Mouse (Mus musculus) megakaryocyte, adult 5-6 weeks (primary cell): ENCODE results near the gene Ccr9. TPM values are rescaled to one million over a fixed set of nuclear protein-coding genes. Genes with fewer than 3 reads are reported as not detected.
A peak's percentile ranks its signal among the peaks of the same experiment; 100 is the strongest.
"Not testable (repeated sequence)": the region's sequence is repeated elsewhere in the genome, so short reads cannot be mapped to it uniquely, and the experiment has no call there.

Experiments used
- ATAC-seq: 2 replicates; pipeline ENCODE4 v1.8.0; 2016; ENCODE audit warnings: mild to moderate bottlenecking, inconsistent platforms; ENCODE audit not compliant: poor library complexity, severe bottlenecking
- total RNA-seq, 2 experiments: library from RNA; stranded (forward) in 1 of 2; stranded (reverse) in 1 of 2; fragments of 153-499, 151-499 nt in 1 of 2; fragments of 221-1000, 200-1000 nt in 1 of 2; gene quantifications; 2 replicates each; pipeline versions ENCODE4 v1.2.3 to v1.2.4; 2015 to 2017

The Ccr9 gene
- total RNA-seq (2015) (0.78 and 1.4 TPM in 2 replicates), total RNA-seq (2017) (1.1 and 1.4 TPM in 2 replicates)

GRCm38 (mm10) chr9:123678327-123679105, at the start of gene Ccr9, which contains the start of gene Slc6a20a:
Gene Ccr9, plus strand, starts transcription at chr9:123678439.
Gene Slc6a20a, minus strand, starts transcription at chr9:123678885.
- ATAC-seq = peak; percentile 52

DNA sequence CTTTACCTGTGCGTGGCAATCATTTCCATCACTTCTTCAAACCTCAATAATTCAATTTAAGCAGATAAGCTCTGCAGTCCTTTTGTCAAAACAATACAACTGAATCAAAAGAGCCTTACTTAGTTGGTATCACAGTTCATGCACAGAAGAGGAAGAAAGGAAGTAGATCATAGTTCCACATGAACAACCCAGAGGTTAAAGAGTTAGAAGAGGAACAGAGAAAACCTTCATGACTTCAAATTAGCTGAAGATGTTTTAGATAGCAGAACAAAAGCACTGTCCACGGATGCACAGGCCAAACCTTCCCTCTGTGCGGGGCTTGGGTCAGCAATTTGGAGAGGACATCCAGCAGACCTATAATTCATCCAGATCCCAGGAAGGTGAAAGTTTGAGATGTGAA, 46.6 kb upstream of the Ccr9 start:
- ATAC-seq = peak; percentile 45

DNA sequence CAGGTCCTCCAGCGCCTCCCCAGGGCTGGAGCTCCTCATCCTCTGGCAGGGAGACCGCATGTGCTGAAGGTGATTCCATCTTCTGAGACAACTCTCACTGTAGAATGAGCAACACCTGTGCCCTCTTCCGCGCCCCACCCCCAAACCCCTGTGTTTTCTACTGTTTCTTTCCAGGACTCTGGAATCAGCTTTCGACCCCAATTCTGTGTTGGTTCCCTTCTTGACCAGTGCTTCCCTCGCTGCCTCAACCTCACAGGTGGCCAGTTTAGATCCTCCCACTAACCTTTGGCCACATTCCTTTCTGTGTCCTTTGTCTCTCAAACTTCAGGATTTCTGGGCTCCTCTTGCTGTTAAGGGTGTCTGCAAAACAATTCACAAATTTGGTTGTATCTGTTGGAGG, 46.0 kb upstream of the Ccr9 start, which contains the start of gene Slc6a20b:
Slc6a20b (minus strand) TSS at position 285 of the 400 bp plus-strand sequence.
- ATAC-seq = no peak

GRCm38 (mm10) chr9:123632993-123633392, 45.2 kb upstream of the Ccr9 start:
- ATAC-seq = no peak

- no peak for ATAC-seq
Observed at GRCm38 (mm10) chr9:123636771-123637170, 41.5 kb upstream of the Ccr9 start.

DNA sequence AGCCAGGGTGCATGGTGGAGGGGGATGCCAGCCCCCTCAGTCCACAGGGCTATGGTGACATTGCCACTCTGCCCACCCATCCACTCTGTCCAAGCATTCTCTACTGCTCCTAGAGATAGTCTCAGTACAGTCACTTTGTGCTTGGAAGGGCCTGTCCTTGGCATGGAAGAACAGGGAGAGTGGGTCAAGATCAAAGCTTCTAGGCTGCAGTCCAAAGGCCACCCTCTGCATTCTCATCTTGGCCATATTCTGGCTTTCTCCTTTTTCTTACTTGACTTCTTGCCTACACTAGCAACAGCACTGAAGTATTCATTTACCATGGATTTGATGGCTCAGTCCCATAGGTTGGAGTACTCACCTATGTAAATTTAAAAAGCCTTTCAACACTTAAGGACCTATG, 40.0 kb upstream of the Ccr9 start:
- ATAC-seq = no peak

DNA sequence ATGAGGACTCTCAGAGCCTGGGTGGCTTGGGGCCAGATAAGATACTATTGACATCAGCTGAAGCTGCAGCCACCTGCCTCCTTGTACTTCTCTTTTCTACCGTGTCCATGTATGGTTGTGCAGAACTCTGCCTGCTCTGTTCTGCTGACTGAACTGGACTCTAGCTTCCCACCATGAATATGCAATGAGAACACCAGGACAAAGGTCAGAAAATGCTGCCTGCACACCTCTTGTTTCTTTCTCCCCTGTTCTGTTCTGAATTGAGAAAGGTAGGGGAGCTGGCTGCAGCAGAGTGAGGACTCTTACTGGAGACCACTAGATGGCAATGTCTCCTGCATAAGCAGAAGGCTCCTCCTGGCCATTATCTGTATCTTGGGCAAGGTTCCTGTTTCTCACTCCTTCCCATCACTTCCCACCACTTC, 39.6 kb upstream of the Ccr9 start:
- peak; percentile 81 for ATAC-seq

DNA sequence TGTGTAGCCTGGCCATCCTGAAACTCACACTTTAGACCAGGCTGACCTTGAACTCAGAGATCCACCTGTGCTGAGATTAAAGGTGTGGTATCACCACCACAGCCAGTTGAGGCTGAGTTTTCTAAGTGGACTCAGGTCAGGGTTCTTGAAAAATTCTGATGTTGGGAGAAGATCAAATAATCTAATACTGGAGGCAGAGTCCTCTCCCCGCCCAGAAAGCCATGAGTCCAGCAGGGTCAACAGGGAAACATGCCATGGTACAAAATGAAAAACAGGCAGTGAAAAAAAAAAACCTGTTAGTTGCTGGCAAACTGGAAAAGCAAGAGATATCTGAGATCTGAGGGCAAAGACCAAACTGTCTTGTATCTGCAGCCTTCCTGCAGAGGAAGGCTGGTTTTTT, 38.1 kb upstream of the Ccr9 start:
- ATAC-seq = no peak

DNA sequence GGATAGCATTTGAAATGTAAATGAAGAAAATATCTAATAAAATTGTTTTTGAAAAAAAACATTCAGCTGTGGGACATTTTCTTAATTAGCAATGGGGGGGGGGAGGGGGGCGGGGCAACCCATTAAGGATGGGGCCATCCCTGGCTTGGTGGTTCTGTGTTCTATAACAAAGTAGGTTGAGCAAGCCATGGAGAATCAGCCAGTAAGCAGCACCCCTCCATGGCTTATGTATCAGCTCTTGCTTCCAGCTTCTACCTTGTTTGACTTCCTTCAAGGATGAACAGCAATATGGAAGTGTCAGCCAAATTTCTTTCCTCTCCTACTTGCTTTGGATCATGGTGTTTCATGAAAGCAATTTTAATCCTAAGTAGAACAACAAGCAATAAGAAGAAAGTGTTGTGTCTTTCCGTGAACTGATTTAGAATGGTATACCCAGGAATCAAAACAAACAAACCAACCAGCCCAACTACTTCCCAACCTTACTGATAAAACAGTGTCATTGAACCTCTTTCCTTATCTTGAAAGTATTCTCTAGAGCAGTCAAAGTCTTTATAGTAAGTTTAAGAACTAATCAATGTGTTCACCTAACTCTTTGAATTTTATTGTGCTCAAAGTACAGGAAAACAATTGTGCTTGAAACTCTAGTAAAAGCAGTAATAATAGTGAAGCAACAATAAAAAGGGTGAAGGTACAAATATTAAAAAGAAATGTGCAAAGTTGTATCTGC, 28.3 kb upstream of the Ccr9 start:
- no peak for ATAC-seq

GRCm38 (mm10) chr9:123651369-123651768, 26.9 kb upstream of the Ccr9 start:
- ATAC-seq = no peak

GRCm38 (mm10) chr9:123657457-123657856, 20.8 kb upstream of the Ccr9 start:
- ATAC-seq = peak; percentile 47; the same call in 1 of the 2 replicates

DNA sequence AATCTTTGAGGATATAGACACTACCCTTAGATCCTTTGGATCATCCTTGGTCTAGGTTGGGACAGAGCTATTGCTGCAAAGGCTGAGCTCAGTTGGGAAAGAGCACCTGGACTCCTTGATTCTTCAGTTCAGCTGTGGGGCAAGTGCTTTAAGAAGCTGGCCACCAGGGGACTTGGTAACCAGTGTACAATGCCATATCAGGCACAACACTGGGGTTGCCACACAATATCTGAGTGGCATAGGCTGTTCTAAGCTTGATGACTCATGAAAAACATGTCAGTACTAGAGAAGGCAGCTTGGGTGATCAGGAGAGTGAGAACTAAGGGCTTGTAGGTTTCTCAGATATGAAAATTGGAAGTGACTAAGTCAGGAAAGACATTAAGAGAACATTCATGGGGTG, 19.3 kb upstream of the Ccr9 start:
- ATAC-seq = 0 out of 2 replicates have a peak, but pooled peaks have one; percentile 41

DNA sequence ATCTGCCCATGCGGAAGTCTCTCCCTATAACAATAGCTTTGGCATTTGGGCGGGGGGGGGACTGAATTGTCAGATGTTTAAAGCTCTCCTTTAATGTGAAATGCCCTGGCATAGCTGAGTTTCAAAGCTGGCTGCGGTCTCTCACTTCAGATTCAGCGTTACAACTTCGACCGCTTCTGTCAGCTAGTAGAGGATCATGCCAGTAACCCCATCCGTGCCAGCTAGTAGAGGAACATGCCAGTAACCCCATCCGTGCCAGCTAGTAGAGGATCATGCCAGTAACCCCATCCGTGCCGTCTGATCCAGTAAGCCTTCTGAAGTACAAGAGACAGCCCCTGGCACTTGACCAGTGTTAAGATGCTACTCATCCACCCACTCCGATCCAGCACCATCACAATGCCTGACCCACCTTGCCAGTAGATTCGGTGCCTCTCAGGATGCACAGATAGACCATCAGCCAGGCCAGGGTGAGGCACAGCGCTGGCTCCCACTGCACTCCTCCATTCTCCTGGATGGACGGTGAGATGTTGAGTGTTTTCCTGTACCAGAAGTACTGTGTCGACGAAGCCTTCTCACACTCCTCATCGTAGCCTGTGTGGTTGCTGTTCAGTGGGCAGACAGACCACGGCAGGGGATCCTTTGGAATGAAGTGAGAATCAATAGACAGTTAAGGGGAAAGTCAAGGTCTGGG, 18.1 kb upstream of the Ccr9 start:
- ATAC-seq = not testable (repeated sequence)

- peak; percentile 63 for ATAC-seq
Observed at GRCm38 (mm10) chr9:123665645-123666044, 12.6 kb upstream of the Ccr9 start.

- no peak for ATAC-seq
Observed at GRCm38 (mm10) chr9:123679198-123679597, 959 bp downstream of the Ccr9 start.

GRCm38 (mm10) chr9:123683704-123684103, 5.5 kb downstream of the Ccr9 start:
- peak; percentile 79 for ATAC-seq

DNA sequence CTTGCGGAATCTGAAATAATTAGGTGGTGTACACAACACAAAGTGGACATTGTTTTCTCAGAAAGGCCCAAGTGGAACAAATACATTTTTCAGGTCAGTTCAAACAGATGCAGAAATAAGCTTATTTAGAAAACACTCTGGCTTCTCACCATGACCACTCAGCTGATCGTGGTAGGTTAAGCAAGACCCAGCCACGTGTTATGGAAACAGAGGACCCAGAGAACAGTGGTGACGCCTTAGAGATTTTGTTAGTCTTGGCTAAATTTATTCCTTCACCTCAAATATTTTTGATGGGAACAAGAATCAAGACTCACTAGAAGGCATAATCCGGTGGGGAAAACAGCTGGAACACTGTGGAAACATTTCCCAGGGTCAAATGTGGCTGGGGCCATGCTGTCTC, 8.0 kb downstream of the Ccr9 start:
- ATAC-seq = no peak

- ATAC-seq = no peak
Observed at GRCm38 (mm10) chr9:123688227-123688626, 10.0 kb downstream of the Ccr9 start.

DNA sequence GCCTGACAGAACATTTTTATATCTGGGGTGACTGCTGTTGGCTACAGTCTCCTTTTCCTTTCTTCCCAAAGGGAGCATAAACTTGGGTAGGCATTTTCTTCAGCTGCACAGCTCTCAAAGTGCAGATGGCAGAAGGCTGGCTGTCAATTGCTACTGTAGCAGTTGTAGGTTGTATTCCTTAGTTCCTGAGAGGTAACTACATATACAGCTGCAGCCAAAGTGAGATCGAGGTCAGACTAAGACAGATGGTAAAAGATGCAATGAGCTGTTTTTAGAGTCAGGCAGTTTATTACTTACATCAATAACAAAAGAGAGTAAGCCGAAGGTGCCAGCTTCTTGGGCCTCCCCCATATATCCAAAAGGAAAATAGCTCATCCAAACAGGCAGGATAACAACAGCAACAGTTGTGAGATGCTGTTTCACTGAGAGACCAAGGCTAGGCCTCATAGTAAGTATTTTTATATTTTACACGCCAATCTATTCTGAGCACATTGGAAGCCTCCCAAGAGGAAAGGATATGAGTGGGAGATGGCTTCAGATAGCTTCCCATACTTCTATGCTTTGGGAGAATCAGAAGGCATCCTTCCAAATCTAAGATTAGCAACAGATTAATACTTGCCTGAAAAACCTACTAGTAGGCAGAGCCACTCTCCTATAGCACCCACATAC, 17.5 kb downstream of the Ccr9 start:
- no peak for ATAC-seq

DNA sequence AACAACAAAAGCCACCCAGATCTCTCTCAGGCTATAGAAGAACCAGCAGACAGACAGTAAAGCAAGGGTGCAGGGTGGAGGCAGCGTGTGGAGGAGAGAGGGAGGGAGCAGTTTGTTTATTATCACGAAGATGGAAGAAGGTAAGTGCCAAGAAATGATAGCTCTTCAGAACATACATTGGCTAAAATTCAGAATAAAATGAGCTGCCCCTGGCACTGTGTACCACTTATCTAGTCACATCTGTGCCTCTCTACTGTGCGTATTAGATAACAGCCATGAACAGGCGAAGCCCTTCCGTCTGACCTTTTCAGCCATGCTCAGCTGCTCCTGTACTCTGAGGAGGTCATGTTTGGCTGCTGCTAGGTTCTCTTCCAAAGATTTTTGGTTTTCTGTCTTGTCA, 23.6 kb downstream of the Ccr9 start:
- ATAC-seq = peak; percentile 64

DNA sequence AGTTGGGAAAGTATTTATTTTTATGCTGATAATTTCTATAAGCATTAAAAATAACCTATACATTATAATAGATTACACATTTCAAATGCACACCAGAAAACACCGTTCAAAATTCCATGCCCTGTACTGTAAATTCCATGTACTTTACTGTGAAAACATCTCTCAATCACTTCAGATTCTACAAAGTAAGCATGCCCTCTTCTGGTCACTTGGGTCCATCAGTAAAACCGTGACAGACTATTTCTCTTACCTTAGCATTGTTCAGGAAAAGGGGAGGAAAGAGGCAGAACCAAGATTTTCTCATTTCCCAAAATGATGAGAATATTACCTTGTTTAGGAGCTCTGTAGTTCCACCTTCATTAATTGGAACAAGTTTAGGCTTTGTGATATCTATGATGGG, 31.0 kb downstream of the Ccr9 start:
- ATAC-seq = no peak
